Mouse (Mus musculus) limb, embryonic 12.5 days (tissue): Measurements from ENCODE around the gene Gm47959. TPM values are rescaled to one million over a fixed set of nuclear protein-coding genes. Genes with fewer than 3 reads are reported as not detected.

Experiments
- ATAC-seq: fragments of 200-750 bp; cut with Nextera tagmentation; 2 replicates; pipeline ENCODE4 v1.8.0; 2017; ENCODE audit warnings: low read depth, moderate TSS enrichment; ENCODE audit not compliant: insufficient number of reproducible peaks, insufficient read depth, low FRiP score, low TSS enrichment
- H3K27ac ChIP-seq: fragments of 300-500 bp; sonication (generic); 2 replicates; pipeline ENCODE4 v1.5.1; 2016; ENCODE audit warnings: mild to moderate bottlenecking, moderate library complexity
- H3K27me3 ChIP-seq: fragments of 300-500 bp; sonication (generic); 2 replicates; pipeline ENCODE4 v1.6.1; 2016; ENCODE audit warnings: mild to moderate bottlenecking, moderate library complexity
- H3K36me3 ChIP-seq: fragments of 300-500 bp; sonication (generic); 2 replicates; pipeline ENCODE4 v1.6.1; 2016; ENCODE audit warnings: mild to moderate bottlenecking, moderate library complexity
- H3K4me1 ChIP-seq: fragments of 300-500 bp; sonication (generic); replicated peaks from 2 replicates; pipeline ENCODE4 v1.6.1; 2016
- H3K4me2 ChIP-seq: fragments of 300-500 bp; sonication (generic); 2 replicates; pipeline ENCODE4 v1.6.1; 2016; ENCODE audit warnings: mild to moderate bottlenecking, moderate library complexity
- H3K4me3 ChIP-seq: fragments of 300-500 bp; sonication (generic); replicated peaks from 2 replicates; pipeline ENCODE4 v1.5.1; 2016; ENCODE audit warnings: mild to moderate bottlenecking
- H3K9ac ChIP-seq: fragments of 300-500 bp; sonication (generic); replicated peaks from 2 replicates; pipeline ENCODE4 v1.6.1; 2016; ENCODE audit warnings: mild to moderate bottlenecking, moderate library complexity
- H3K9me3 ChIP-seq: fragments of 300-500 bp; sonication (generic); 2 replicates; pipeline ENCODE4 v1.6.1; 2016; ENCODE audit warnings: mild to moderate bottlenecking, moderate library complexity
- WGBS: fragments of 180-500 bp; shearing (Covaris S2); methylation state at CpG from one replicate; pipeline ENCODE4 v1.1.7; 2016; 5-methylcytosine and 5-hydroxymethylcytosine counted together
- polyA plus RNA-seq: library from polyadenylated mRNA; unstranded; fragments of >200 nt; fragmentation: Nextera tagmentation; extraction: Ambion mirVana; gene quantifications from 2 replicates; pipeline ENCODE4 v1.2.1, GENCODE M21; 2016

Gene Gm47959
- polyA plus RNA-seq, 1 experiment from 2014 or later: not detected

DNA sequence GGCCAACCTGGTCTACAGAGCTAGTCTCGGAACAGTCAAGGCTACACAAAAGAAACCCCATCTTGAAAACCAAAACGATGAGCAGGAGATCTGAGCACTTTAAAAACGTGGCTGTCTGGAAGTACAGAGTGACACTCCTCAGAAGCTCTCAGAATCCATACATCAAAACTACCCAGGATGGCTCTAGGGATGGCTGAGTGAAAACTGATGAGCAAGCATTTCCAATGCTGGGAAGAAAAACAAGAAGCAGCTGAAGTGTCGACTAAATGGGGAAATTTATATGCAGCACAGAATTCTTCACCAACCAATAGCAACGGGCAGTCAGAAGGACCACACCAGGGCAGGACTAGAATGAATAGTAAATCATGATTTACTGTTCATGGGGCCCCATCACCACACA lies 34.2 kb downstream of the Gm47959 start:
- Histone ChIP-seq H3K4me1 (peaks cover 10% of the 10 kb centered on the region; the same call in 1 of the 2 replicates), H3K36me3 (no peaks in the 10 kb centered on the region), H3K9me3 (no peaks in the 10 kb centered on the region), H3K4me2 (no peak overlapping the region), H3K9ac (no peak overlapping the region), H3K4me3 (no peak overlapping the region), H3K27me3 (no peaks in the 10 kb centered on the region), H3K27ac (no peak overlapping the region)
- 41% methylated on average over 5 of the region's 5 CpGs for WGBS
- no peak for ATAC-seq

- Histone ChIP-seq H3K36me3 (no peaks in the 10 kb centered on the region), H3K27me3 (peaks cover 2% of the 10 kb centered on the region; the same call in 1 of the 2 replicates), H3K27ac (no peak overlapping the region), H3K4me1 (peaks cover 10% of the 10 kb centered on the region; the same call in 1 of the 2 replicates), H3K9ac (no peak overlapping the region), H3K9me3 (no peaks in the 10 kb centered on the region), H3K4me3 (no peak overlapping the region), H3K4me2 (peak overlapping the region; percentile 66)
- 69% methylated on average over 11 of the region's 11 CpGs for WGBS
- ATAC-seq: no peak
Observed at GRCm38 (mm10) chr1:83036892-83037667, 36.7 kb downstream of the Gm47959 start.

GRCm38 (mm10) chr1:83038109-83038672 lies 37.8 kb downstream of the Gm47959 start, which contains the start of gene Slc19a3:
Gene Slc19a3, minus strand, starts transcription at chr1:83038448.
- Histone ChIP-seq H3K4me3 (peak within 1 kb of the TSS; percentile 49), H3K9ac (peak within 1 kb of the TSS; percentile 59), H3K4me1 (peaks cover 10% of the 10 kb centered on the region; the same call in 1 of the 2 replicates), H3K4me2 (peak within 1 kb of the TSS; percentile 66), H3K9me3 (no peaks in the 10 kb centered on the region), H3K27ac (peak within 1 kb of the TSS; percentile 37; the same call in 1 of the 2 replicates), H3K27me3 (peaks cover 5% of the 10 kb centered on the region; the same call in 1 of the 2 replicates), H3K36me3 (no peaks in the 10 kb centered on the region)
- ATAC-seq: peak; percentile 88
- under 1% methylated on average over 25 of the region's 25 CpGs for WGBS

DNA sequence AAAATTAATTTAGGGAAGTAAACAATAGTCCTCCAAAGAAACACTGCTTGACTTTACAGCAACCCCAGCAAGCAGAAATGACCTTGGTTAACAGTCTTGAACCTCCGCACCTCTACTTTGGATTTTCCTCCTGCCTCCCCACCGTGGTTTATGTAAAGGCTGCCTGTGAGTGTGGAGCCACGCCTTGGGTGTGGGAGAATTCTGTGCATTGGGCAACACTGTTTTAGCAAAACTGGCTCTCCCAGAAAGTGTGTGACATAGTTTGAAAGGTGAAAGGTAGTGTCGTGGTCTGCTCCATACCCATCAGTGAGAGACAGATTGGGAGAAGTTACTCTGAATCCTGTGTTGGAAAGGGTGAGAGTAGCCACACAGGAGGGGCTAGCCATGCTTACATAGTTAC lies 38.7 kb downstream of the Gm47959 start:
- ATAC-seq: no peak
- Histone ChIP-seq H3K4me1 (peaks cover 10% of the 10 kb centered on the region; the same call in 1 of the 2 replicates), H3K36me3 (no peaks in the 10 kb centered on the region), H3K4me2 (no peak overlapping the region), H3K9ac (no peak overlapping the region), H3K27me3 (peaks cover 5% of the 10 kb centered on the region; the same call in 1 of the 2 replicates), H3K27ac (no peak overlapping the region), H3K4me3 (no peak overlapping the region), H3K9me3 (no peaks in the 10 kb centered on the region)
- whole genome bisulfite sequencing: 73% methylated on average over 4 of the region's 4 CpGs

GRCm38 (mm10) chr1:83042380-83042779 lies 42.0 kb downstream of the Gm47959 start, which contains the start of gene Krtap28-10:
Gene Krtap28-10, minus strand, starts transcription at chr1:83042480.
- Histone ChIP-seq H3K4me1 (no peaks in the 10 kb centered on the region), H3K9ac (no peak within 1 kb of the TSS), H3K27me3 (peaks cover 5% of the 10 kb centered on the region; the same call in 1 of the 2 replicates), H3K27ac (no peak within 1 kb of the TSS), H3K9me3 (no peaks in the 10 kb centered on the region), H3K4me3 (no peak within 1 kb of the TSS), H3K36me3 (no peaks in the 10 kb centered on the region), H3K4me2 (no peak within 1 kb of the TSS)
- 90% methylated on average over 2 of the region's 2 CpGs for WGBS
- ATAC-seq: no peak

DNA sequence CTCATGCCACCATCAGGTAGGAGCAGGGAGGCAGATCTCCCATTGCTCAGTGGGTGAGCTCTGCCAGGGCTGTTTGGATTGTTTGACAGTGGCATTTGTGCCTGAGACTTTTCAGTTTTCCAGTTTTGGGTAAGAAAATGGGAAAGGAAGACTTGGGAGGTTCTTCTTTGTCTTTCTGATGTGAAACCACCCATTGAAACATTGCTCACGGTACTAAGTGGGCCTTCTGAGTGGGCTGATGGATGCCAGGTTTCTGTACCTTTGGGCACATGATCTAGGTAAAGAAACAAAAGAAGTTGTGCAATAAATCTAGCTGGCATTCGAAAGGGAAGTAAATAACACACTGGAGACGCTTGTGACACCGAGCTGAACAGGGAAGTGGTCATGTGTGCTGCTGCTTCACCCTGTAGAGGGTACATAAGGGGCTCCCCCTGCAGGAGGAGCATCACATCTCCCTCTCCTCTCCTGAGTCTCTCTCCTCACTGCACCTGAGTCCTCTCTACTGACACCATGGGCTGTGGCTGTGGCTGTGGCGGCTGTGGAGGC lies 44.6 kb downstream of the Gm47959 start, which contains the start of gene Gm47969:
TSS of gene Gm47969 (plus strand) at position 51 of the 546 bp plus-strand sequence.
- H3K27ac ChIP-seq: no peak within 1 kb of the TSS
- ATAC-seq: no peak
- 75% methylated on average over 5 of the region's 5 CpGs for WGBS
- no peaks in the 10 kb centered on the region for H3K36me3 ChIP-seq
- H3K4me3 ChIP-seq: no peak within 1 kb of the TSS
- H3K4me1 ChIP-seq: no peaks in the 10 kb centered on the region
- no peak within 1 kb of the TSS for H3K4me2 ChIP-seq
- peaks cover 5% of the 10 kb centered on the region; the same call in 1 of the 2 replicates for H3K27me3 ChIP-seq
- no peak within 1 kb of the TSS for H3K9ac ChIP-seq
- no peaks in the 10 kb centered on the region for H3K9me3 ChIP-seq

Other genes starting within 250 kb of the Gm47959 start
- 0.23 TPM in 1 of 2 replicates, not detected in the other for gene Tm4sf20, start 232.1 kb upstream of the Gm47959 start, polyA plus RNA-seq
- gene Gm47791, start 229.3 kb upstream of the Gm47959 start, polyA plus RNA-seq: not detected in 2 replicates
- gene Agfg1, start 161.1 kb upstream of the Gm47959 start, polyA plus RNA-seq: 35.9 and 37.6 TPM in 2 replicates
- not detected in 2 replicates for gene A030005L19Rik, start 87.2 kb upstream of the Gm47959 start, polyA plus RNA-seq
- not detected in 2 replicates for gene A030014E15Rik, start 75.6 kb upstream of the Gm47959 start, polyA plus RNA-seq
- not detected in 2 replicates for gene Gm6217, start 69.1 kb upstream of the Gm47959 start, polyA plus RNA-seq
- gene A030003K21Rik, start 57.2 kb upstream of the Gm47959 start, polyA plus RNA-seq: not detected in 2 replicates
- gene Gm7544, start 44.5 kb upstream of the Gm47959 start, polyA plus RNA-seq: not detected in 2 replicates
- gene Gm47955, start 40.3 kb upstream of the Gm47959 start, polyA plus RNA-seq: not detected in 2 replicates
- gene Slc19a3, start 37.9 kb downstream of the Gm47959 start, polyA plus RNA-seq: 0.19 and 0.44 TPM in 2 replicates
- gene Krtap28-10, start 41.9 kb downstream of the Gm47959 start, polyA plus RNA-seq: not detected in 2 replicates
- gene Gm47969, start 44.4 kb downstream of the Gm47959 start, polyA plus RNA-seq: not detected in 2 replicates
- not detected in 2 replicates for gene A030005K14Rik, start 58.8 kb downstream of the Gm47959 start, polyA plus RNA-seq
- gene Krtap28-13, start 60.4 kb downstream of the Gm47959 start, polyA plus RNA-seq: not detected in 2 replicates
- not detected in 2 replicates for gene Ccl20, start 116.2 kb downstream of the Gm47959 start, polyA plus RNA-seq
- not detected in 2 replicates for gene Daw1, start 159.2 kb downstream of the Gm47959 start, polyA plus RNA-seq